Mouse (Mus musculus) urinary bladder, postnatal 4 days (tissue): ENCODE measurements around the gene Olfr523.
"Not testable (repeated sequence)": the region's sequence is repeated elsewhere in the genome, so short reads cannot be mapped to it uniquely, and the experiment has no call there.

Experiments used
- DNase-seq, 2 experiments: peaks; one replicate each; pipeline ENCODE4 v3.0.0; 2021 to 2022; ENCODE audit warnings: low spot score in 2 of 2

The Olfr523 gene

DNA sequence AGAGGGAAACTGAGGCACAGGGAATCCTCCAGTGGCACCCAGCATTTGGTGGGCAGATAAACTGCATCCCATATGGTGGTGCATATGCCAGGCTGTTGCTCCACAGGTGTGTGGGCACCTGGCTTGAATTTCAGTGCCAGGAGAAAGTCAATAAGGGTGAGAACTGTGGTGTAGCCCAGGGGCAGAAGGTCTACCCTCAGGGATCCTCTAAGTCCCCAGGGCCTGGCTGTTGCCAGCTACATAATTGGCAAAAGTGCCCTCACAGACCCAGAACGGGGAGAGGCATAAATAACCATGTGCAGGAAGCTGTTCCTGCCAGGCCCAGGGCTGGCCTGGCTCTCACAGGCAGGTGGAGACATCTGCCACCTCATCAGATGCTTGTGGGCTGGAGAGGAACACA, at the start of gene Olfr523:
Gene Olfr523 (plus strand): TSS at position 282 of the 400 bp plus-strand sequence.
- no peak for DNase-seq

DNA sequence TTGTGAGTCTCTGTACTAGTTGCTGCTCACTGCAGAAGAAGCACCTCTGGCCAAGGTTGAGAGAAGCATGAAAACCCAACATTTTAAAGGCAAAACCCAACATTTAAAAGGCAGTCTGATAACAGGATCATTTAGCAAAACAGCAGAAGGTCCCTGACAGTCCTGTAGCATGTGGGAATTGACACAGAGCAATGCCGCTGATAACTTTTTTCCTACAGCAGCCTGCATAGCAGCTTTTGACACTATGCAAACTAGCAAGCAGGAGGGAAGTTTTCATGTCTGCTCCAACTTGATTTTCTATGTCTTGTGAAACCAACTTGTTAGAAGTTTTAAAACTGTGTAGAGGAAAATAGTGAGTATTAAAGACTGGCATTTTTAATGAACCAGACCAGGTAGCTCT, 48.6 kb upstream of the Olfr523 start:
- DNase-seq: no peak

DNA sequence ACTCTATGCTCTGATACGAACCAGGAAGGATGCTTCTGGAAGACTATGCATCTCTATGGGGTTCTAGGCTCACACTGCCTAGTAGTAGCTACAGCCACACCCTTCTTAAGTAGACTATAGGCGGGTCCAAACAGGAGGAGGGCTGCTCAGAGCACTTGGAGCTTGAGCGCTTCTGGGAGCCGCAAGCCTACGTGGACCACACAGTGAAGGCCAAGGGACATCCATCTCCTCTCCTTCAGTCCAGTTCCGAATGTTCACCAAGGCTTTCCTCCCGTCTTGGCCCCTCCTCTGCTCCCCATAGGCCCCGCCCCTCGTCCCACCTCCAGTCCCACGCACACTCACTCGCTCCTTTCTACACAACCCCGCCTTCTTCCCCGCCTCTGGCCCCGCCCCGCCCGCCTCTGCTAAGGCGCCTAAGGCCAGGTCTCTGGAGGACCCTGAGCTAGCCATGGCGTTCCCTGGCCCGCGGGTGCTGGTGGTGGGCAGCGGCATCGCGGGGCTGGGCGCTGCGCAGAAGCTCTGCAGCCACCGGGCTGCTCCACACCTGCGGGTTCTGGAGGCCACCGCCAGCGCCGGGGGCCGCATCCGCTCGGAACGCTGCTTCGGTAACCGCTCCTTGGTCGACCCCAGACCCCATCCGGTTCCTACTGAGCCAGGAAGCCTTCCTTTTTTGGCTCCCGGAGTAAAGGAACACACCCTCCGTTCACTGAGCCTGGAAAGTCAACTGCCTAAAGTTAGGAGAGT, 47.6 kb upstream of the Olfr523 start:
- DNase-seq: peak; percentile 91 to 97

DNA sequence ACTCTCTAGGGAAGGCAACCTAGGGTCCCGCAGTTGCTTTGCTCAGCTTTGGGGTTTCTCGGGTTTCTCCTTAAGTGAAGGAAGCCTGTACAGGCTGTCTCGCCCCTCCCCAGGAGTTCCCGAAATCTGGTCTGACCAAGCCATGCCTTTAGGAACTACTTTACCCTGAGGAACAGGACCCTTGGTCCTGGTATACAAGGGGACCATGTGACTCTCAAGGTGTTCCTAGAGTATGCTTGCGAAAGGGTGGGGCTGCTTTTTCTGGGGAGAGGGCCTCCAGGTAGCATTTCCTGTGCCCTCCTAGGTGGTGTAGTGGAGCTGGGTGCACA, 47.0 kb upstream of the Olfr523 start:
- no peak for DNase-seq

DNA sequence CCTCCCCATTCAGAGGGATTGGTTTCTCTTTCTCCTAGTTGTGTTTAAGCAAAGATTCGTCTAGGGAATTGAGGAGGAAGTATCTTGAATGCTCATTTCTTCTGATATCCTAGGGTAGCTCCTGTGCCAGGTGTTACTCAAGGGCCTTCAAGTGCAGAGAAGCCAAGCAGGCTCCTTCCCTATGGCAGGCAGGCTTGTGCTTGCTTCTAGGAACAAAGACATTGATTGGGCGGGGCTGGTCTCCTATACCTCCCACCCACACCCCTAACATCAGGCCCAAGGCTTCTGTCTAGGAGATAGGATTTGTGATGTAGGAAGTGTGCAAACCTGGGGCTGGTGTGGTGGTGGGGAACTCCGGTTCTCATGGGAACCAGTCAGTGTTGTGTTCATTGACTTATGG, 46.1 kb upstream of the Olfr523 start:
- DNase-seq: no peak

DNA sequence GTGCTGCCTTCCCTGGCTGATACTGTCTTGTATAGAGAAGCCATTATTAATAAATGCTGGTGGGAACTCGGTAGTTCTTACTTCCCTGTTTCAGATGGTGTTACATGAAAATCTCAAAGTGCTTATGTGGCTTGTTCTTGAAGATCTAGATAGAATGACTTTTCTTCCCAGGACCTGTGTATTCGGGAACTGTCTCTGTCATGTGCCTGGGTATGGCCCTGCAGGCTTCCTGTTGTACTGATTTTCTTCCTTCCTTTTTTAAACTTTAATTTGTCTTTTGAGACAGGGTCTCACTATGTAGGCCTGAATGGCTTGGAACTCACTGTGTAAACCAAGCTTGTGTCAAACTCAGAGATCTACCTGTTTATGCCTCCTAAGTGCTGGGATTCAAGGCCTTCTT, 45.1 kb upstream of the Olfr523 start:
- no peak for DNase-seq

DNA sequence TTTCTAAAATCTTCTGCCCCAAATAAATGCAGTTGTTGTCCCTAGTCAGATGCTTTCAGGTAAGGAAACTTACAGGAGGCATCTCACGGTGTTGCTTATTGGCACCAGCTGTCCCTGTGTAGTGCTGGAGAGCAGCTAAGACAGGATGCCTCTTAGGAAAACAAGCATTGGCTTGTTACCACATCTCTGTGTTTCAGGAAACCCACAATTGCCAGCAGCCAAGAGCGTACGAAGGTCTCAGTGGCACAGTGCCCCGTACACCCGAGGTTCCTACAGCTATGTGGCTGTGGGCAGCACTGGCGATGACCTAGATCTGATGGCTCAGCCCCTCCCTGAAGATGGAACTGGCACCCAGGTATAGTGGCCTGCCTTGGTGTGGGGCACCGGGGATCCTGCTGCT, 40.8 kb upstream of the Olfr523 start:
- not testable (repeated sequence) for DNase-seq

DNA sequence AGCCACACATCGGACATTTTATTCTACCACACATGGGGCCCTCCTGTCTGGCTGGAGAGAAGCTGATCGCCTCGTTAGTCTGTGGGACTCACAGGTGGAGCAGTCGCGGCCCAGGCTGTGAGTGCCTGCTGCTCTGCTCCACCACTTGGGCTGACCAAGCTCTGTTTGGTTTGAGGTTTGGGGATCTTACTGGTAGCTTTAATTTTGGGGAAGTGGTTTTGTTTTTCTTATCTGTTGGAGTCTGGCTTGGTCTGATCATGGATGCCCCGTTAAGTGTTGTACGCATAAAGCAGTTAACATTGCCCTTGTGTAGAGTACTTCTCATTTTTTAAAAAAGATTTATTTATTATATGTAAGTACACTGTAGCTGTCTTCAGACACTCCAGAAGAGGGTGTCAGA, 39.0 kb upstream of the Olfr523 start:
- not testable (repeated sequence) for DNase-seq

DNA sequence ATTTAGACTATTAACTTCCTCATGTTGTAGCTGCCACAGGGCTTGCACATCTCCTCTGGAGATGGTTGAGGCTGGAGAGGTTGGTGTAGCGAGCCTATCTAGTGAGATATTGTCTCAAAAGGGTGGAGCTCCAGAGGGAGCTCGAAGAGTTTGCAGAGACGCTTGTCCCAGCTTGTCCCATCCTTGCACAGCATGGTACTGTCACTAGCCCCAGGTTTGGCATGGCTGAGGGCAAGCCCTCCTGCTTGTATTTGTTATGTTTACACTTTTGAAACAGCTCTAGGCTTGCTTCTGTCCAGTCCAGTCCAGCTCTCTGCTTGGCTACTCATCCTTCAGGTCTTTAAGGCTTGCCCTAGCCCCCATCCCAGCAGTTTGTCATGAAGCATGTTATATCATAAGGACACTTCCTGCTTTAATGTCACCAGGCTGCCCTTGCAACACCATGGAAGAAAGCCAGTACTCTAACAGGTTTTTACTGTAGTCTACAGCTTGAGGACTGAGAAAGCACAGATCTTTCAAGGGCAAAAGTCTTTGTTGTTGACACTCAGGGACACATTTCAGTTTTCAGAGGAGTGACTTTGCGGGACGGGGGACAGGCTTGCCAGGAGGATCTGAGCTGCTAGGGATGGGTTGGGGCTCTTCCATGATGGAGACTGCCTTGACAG, 37.8 kb upstream of the Olfr523 start:
- DNase-seq: no peak

DNA sequence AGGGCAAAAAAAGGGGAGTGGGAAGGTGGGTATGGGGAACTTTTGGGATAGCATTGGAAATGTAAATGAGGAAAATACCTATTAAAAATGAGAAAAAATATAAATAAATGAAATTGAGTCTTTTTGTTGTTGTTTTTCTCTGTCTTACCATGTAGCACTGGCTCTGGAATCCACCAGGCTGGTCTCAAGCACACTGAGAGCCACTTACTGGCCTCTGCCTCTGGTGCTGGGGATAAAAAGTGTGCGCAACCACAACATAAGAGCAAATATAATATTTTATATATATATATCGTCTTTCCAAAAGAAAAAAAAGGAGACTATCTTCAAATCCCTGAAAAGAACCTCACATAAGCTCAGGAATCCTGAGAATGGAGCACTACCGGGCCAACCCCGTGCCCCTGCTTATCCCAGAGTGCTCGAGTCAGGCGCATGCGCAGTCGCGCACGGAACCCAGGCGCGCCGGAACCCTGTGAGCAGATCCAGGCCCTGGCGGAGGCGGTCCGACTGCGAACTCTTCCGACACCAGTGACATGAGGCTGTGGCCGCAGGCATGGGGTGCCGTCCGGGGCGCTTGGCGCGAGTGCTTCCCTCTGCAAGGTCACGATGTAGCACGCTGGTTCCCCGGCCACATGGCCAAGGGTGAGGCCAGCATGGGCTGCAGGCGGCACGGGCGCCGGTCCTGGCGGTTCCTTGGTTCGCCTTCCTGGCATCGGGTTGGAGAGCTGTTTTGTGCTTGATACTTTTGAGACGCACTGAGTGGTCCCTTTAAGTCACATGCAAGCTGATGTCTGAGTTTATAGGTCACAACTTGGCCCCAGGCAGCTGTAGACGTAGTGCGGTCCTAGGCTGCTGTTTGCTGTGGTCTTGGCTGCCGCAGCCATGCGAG, 35.6 kb upstream of the Olfr523 start, which contains the start of gene Mtg1:
Gene Mtg1 (plus strand): TSS at position 430 of the 886 bp plus-strand sequence.
- DNase-seq: peak; percentile 96

DNA sequence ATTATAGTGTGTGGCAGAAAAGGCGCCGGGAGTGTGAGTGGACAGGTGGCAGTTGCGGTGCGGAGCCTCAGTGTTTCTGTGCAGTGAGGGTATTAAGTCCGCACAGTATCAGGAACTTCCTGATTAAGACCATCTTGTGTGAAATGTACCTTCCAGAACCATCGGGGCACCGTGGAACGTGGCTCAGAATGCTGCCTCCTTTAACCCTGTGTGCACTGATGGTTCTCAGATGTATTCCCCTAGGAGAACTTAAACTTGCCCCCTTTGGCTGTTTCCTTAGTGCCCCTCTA, 35.1 kb upstream of the Olfr523 start:
- DNase-seq: no peak

DNA sequence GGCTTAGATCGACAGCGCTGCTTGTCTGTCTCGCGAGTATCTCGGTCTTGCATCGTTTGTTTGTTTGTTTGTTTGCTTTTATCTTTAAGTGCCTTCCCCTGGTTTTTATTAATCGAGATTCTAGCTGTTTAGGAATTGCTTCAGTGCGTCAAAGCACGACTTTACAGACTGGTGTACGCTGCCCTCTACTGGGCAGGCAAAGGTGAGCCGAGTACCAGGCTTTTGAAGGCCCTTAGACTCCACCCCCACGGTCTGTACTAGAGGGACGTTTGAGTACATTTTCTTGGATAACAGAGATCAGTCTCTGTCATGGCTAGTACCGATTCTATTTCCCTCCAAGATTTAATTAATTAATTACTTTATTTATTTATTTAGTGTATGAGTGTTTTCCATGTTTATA, 31.7 kb upstream of the Olfr523 start:
- peak in 1 of 2 experiments; percentile 42 for DNase-seq

DNA sequence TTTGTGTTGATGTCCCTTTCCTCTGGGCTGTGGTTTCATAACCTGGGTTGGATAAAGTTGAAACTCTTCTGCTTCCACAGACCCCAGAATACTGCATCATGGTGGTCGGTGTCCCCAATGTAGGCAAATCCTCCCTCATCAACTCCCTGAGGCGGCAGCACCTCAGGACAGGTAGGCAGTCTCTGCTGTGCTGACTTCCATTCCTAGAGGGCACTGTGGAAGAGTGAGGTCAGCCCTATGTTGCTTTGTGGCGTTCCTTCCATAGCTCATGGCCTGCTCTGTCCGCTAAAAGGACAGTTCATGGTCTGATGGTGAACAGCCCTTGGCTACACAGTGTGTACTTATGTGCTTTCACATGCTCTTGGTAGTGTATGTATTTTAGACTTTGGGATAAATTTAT, 28.5 kb upstream of the Olfr523 start:
- no peak for DNase-seq

DNA sequence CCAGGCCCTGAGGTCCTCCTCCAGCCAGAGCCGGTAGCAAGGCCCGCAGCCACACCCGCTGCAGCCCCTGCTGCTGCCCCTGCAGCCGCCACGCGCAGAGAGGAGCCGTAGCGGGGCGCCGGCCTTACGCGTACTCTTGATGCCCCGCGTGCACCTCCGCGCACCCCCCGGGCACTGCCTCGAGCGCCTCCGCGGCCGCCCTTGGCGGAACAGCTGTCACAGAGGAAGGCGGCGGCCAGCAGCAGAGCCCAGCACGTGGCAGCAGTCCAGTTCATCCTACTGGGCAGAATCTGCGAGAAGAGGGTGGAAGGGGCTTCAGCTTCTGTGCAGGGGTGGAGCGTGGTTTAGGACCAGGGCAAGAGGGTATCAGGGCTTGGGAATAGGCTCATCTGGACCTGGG, 19.6 kb upstream of the Olfr523 start:
- no peak for DNase-seq

DNA sequence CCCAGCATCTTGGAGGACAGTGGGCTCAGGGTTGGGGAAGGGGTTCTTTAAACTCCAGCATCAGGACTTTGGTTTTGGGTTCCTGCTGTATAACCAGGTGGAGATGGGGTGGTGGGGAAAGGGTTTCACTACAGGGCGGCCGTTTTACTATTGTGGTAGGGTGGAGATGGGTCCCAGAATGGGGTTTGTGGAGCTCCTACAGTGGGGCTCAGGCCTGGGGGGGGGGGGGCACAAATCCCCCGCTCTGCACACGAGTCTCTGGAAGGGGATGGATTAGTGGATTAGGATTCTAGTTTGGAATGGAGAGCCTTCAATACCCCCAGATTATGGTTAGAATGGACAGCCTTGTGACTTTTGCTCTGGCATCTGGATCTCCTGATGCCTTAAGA, 19.2 kb upstream of the Olfr523 start:
- DNase-seq: no peak

DNA sequence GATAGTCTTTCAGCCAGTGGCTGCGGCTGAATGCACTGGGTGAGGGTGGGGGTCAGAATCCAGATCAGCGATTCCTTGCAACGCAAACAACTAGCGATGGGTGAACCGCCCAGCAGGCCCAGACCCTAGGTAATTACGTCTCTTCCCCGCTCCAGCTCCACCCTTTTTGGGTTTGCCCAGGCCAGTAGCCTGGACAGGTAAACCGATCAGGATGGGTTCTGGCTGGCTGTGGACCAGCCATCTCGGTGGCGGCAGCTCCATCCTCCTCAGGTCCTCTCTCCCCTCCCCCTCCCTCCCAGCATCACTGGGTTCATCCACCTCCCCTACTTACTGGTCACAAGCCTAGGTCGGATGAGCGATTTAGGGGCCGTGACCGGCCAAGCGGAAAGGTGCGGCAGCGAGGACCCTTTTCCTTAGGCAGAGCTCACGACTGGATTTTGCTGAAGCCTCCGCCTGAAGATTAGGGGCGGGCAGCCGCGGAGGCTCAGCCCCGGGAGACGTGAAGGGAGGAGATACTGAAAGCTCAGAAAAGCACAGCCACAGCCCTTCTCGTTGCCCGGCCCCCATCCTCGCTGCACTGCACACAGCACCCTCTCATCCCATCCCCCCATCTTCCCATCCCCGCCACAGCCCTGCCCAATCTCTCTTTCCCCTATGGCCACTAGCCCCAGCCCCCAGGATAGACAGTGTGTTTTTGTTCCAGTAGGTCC, 18.6 kb upstream of the Olfr523 start, which contains the start of gene Sprn:
Gene Sprn (minus strand): TSS at position 660 of the 710 bp plus-strand sequence.
- DNase-seq: no peak

DNA sequence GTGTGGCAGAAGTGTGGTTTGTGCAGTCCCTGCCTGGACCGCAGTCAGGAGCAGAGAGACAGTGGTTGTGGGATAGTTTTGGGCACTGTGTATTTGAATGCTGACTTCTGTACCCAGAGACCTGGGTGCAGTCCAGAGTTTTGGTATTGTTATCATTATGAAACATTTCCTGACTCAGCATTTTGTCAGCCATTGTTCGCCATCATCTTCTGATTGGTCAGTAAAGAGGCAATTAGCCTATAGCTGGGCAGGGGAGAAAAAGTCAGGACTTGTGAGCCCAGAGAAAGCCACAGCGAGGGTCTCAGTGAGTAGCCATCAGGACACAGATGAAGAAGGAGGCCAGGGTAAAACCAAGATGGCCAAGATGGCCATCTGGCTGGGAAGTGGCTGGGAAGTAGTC, 12.7 kb upstream of the Olfr523 start:
- DNase-seq: no peak

DNA sequence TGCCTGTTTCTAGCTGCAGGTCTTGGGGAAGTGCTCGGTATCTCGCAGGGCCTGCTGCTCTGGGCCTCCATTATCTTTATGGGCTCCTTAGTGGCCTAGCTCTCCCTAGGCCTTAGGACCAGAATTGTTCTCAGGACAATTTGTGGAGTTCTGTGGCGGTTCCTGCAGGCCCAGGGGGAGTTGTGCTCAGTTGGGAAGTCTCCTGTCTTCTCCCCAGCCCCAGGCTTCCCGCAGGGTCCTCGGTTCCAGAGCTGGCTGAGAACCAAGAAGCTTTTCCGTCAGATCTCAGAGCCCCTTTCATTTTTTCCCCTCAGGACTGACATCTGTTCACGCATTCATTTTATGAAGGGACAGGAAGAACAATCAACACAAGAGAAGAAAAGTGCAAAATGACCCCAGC, 8.4 kb upstream of the Olfr523 start, which contains the start of gene Olfr522:
Gene Olfr522 (minus strand): TSS at position 101 of the 400 bp plus-strand sequence.
- DNase-seq: no peak

DNA sequence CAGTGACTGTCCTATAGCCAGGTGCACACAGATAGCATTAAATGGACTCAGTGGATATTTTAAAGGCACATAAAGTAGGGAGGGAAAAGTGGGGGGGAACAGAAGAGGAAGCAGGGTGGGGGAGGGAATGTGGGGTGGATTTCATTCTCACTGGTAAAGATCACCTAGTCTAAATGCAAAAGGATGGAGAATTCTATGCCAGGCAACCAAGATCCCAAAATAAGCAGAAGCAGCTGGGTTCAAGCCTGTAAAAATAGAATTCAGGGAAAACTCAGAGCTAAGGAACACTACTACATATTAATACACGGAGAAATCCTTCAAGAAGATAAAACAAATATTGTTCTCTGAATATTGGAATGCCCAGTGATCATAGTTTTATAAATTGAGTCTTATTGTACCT, 5.1 kb upstream of the Olfr523 start:
- no peak for DNase-seq

DNA sequence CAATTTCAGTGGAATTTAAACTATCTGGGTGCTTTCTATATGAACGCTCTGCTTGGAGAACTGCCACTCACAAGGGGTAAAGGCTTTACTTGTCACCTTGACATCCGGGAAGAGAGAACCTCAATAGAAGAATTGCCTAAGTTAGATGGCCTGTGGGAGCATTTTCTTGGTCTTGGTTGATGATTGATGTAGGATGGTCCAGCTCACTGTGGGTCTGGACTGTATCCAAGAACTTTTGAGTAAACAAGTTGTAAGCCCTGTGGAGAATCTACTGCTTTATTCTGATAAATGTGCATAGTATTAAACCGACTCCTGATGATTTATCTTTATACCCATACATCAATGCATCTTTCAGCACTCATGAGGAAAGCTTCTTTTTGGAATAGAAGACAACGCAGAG, 3.6 kb upstream of the Olfr523 start:
- no peak for DNase-seq

DNA sequence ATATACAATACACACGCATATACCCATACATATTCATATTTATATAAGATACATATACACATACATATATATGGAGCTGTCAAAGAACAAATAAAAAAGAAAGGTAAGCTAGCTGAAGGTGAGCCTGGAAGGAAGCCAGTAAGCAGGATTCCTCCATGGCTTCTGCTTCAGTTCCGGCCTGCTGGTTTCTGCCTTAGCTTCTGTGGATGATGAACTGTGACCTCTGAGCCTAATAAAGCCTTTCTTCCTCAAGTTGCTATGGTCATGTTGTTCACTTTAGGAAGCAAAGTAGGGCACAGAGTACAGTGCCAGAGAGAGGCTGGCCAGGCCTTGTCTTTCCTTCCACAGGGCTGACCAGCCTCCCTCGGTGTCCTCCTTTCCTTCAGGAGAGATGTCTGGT, 2.2 kb upstream of the Olfr523 start:
- no peak for DNase-seq

DNA sequence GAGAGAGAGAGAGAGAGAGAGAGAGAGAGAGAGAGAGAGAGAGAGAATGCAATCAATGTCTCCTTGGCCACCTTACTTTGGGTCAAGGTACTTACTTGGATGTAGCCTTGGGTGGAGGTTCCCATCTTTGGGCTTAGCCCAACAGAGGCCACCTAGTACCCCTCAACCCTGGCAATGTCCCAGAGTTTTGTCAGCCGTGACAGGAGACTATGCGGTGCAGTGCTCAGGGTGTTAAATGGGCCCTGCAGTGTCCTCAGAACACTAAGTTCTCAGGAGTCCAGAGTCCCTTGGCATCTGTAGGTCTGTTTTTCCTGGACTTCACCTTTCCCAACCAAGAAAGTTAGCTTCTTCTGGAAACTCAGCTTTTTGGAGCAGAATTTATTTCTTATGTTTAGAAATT, 6.2 kb downstream of the Olfr523 start:
- DNase-seq: no peak
